Mouse (Mus musculus) neural tube, embryonic 14.5 days (tissue): Measurements from ENCODE around the gene Eps15l1. TPM values are rescaled to one million over a fixed set of nuclear protein-coding genes. Genes with fewer than 3 reads are reported as not detected.

ENCODE experiments used
- ATAC-seq: fragments of 200-750 bp; cut with Nextera tagmentation; 2 replicates; pipeline ENCODE4 v1.8.0; 2017; ENCODE audit warnings: low read depth, mild to moderate bottlenecking, moderate TSS enrichment, moderate library complexity
- H3K27ac ChIP-seq: fragments of 300-500 bp; sonication (generic); 2 replicates; pipeline ENCODE4 v1.5.1; 2014; ENCODE audit warnings: low read depth, mild to moderate bottlenecking, control low read depth, low read length, moderate library complexity, mixed read lengths
- H3K27me3 ChIP-seq: fragments of 300-500 bp; sonication (generic); 2 replicates; pipeline ENCODE4 v1.6.1; 2014; ENCODE audit warnings: low read length; ENCODE audit not compliant: control insufficient read depth, insufficient read depth
- H3K36me3 ChIP-seq: fragments of 300-500 bp; sonication (generic); 2 replicates; pipeline ENCODE4 v1.6.1; 2014; ENCODE audit warnings: low read length, mixed read lengths; ENCODE audit not compliant: control insufficient read depth, insufficient read depth
- H3K4me1 ChIP-seq: fragments of 300-500 bp; sonication (generic); 2 replicates; pipeline ENCODE4 v1.6.1; 2014; ENCODE audit warnings: low read length; ENCODE audit not compliant: control insufficient read depth, insufficient read depth
- H3K4me2 ChIP-seq: fragments of 300-500 bp; sonication (generic); 2 replicates; pipeline ENCODE4 v1.6.1; 2014; ENCODE audit warnings: mild to moderate bottlenecking, low read depth, low read length, control low read depth
- H3K4me3 ChIP-seq: fragments of 300-500 bp; sonication (generic); 2 replicates; pipeline ENCODE4 v1.5.1; 2014; ENCODE audit warnings: low read depth, low read length, control low read depth, mixed read lengths
- H3K9ac ChIP-seq: fragments of 300-500 bp; sonication (generic); replicated peaks from 2 replicates; pipeline ENCODE4 v1.6.1; 2014; ENCODE audit warnings: low read depth, mild to moderate bottlenecking, control low read depth, low read length, mixed read lengths
- H3K9me3 ChIP-seq: fragments of 300-500 bp; sonication (generic); 2 replicates; pipeline ENCODE4 v1.6.1; 2016; ENCODE audit warnings: low read length; ENCODE audit not compliant: control insufficient read depth
- WGBS: fragments of 180-500 bp; shearing (Covaris S2); extraction: QIAGEN DNeasy Blood & Tissue Kit; methylation state at CpG from one replicate; pipeline ENCODE4 v1.1.7; 2014; 5-methylcytosine and 5-hydroxymethylcytosine counted together
- polyA plus RNA-seq: library from polyadenylated mRNA; unstranded; fragments of >200 nt; fragmentation: Nextera tagmentation; extraction: Ambion mirVana; gene quantifications from 2 replicates; pipeline ENCODE4 v1.2.1, GENCODE M21; 2014

The Eps15l1 gene
- polyA plus RNA-seq, 1 experiment from 2014 or later, result 63.3 TPM

DNA sequence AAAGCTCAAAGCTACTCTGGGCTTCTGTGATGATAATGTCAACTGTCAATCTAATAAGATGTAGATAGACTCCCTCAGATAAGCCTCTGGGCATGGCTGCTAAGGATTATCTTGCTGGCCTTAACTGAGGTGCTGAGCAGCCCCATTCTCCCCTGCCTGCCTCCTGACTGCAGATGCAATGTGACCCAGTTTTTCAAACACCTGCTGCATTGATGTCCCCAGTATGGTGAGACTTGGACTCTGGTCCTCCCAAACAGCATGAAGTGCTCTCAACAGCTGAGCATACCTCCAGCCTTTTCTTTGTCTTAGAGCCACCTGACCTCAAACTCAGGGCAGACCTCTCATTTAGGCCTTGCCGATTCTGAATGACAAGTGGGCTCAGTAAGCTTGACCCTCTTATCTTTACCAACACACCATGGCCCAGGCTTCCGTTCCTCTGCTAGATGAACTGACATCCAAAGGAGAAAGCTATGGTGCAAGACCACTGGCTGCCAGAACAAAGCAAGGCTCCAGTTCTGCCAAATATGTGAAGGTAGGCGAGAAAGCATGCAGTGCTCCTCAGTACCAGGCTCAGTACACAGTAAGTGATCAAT is 108.2 kb downstream of the Eps15l1 start:
- H3K9ac ChIP-seq, result no peak overlapping the region
- no peaks in the 10 kb centered on the region for H3K9me3 ChIP-seq
- H3K4me2 ChIP-seq, result no peak overlapping the region
- H3K27me3 ChIP-seq, result no peaks in the 10 kb centered on the region
- H3K27ac ChIP-seq, result no peak overlapping the region
- H3K36me3 ChIP-seq, result no peaks in the 10 kb centered on the region
- 82% methylated on average over 3 of the region's 3 CpGs for WGBS
- no peaks in the 10 kb centered on the region for H3K4me1 ChIP-seq
- ATAC-seq, result no peak
- H3K4me3 ChIP-seq, result no peak overlapping the region

DNA sequence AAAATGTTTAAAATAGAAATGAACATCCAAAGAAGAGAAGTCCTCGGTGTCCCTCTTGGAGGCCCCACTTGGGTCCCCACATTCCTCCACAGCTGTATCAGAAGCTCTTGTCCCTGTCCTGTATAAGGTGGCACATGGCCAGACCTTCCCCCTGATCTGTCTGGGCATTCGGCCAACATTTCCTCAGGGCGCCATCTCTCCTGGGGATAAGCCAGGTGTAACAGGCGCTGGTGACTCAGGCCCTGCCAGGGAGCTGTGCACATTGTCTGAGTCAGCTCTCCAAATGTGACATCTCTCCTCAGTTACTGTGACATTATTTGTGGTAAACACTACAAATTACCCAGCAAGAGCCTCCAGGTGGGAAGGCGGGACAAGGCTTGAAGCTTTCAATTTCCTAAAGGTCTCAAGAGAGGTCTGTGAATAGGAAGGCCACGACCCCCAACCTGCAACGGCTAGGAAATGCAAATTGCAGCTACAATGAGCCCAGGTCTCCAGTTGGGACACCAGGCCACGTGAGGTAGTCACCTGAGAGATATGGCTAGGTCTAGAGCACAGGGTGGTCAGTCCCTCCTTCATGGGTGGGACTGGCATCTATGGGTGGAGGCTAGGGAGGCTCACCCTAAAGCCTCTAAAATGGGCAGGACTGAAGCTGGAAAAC is 110.3 kb downstream of the Eps15l1 start:
- no peaks in the 10 kb centered on the region for H3K4me1 ChIP-seq
- 43% methylated on average over 8 of the region's 8 CpGs for WGBS
- no peaks in the 10 kb centered on the region for H3K9me3 ChIP-seq
- no peaks in the 10 kb centered on the region for H3K27me3 ChIP-seq
- H3K9ac ChIP-seq, result no peak overlapping the region
- no peak overlapping the region for H3K27ac ChIP-seq
- H3K4me3 ChIP-seq, result no peak overlapping the region
- H3K36me3 ChIP-seq, result no peaks in the 10 kb centered on the region
- peak; percentile 64; the same call in 1 of the 2 replicates for ATAC-seq
- no peak overlapping the region for H3K4me2 ChIP-seq

DNA sequence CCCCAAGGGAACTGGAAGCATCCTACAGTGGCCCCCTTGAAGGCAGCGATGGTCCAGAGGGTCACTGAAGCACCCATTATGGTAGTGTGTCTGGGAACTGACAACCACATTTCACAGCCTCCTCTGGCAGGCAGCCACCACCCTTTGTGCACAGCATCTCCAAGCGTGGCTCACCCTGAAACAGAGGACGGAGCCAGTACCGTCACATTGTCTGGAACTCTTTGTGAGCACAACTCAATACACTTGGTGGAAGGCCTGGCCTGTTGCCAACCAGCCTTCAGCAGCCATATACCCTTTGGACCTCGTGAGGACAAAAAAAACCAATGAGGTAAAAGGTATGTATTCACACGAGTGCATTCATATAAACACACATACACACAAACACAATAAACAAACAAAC is 113.0 kb downstream of the Eps15l1 start:
- Histone ChIP-seq H3K36me3 (no peaks in the 10 kb centered on the region), H3K4me3 (no peak overlapping the region), H3K9ac (no peak overlapping the region), H3K9me3 (no peaks in the 10 kb centered on the region), H3K27ac (no peak overlapping the region), H3K27me3 (no peaks in the 10 kb centered on the region), H3K4me2 (no peak overlapping the region), H3K4me1 (no peaks in the 10 kb centered on the region)
- WGBS, result 43% methylated on average over 6 of the region's 6 CpGs
- ATAC-seq, result peak; percentile 35; the same call in 1 of the 2 replicates

DNA sequence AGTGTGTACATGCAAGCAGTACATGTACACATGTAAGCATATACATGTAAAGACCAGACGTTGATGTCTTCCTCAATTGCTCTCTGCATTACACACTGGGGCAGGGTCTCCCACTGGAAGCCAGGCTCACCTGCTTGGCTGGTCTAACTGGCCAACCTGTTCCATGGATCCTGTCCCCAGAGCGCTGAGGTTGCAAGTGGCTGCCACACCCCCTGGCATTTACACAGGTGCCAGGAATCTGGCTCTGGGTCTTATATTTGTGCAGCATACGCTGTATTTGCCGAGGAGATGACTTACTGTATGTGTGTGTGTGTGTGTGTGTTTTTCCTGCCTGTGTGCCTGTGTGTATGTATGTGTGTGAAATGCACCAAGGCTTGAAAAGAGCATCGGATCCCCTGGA is 114.3 kb downstream of the Eps15l1 start:
- H3K4me1 ChIP-seq, result no peaks in the 10 kb centered on the region
- H3K36me3 ChIP-seq, result no peaks in the 10 kb centered on the region
- no peaks in the 10 kb centered on the region for H3K27me3 ChIP-seq
- H3K9ac ChIP-seq, result no peak overlapping the region
- no peak overlapping the region for H3K4me2 ChIP-seq
- ATAC-seq, result no peak
- WGBS, result 92% methylated on average over 5 of the region's 5 CpGs
- no peak overlapping the region for H3K4me3 ChIP-seq
- H3K27ac ChIP-seq, result no peak overlapping the region
- H3K9me3 ChIP-seq, result no peaks in the 10 kb centered on the region

DNA sequence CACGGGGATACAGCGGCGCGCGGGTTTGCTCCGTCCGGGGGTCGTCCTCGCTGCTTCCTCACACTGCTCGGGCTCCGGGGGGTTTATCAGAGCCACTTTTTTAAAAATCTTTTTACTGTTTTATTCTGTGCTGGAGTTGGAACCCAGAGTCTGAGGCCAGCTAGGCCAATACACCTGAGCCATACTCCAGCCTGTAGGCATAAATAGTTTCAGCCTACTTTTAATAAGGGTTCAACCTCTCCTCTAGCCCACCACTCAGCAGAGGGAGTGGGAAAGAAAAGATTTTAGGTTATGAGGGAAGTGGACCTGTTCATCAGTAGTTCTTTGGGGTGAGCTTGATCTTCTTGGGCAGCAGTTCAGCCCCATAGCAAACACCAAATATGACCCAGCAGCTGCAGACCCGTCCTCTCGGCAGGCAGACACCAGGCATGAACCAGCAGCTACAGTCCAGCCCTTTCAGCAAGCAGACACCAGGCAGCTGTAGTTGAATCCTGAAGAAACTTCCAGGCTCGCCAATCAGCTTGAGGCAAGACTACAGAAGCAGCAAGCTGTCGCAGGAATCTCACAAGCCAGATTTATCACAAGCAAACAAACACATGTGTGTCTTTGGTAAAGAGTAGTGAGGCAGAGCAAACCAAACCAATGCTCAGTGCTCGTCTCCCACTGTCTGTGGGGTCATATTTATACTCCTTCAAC is 115.9 kb downstream of the Eps15l1 start, which contains the start of gene Gm10282:
Gm10282 (minus strand) TSS at position 51 of the 696 bp plus-strand sequence.
- H3K4me3 ChIP-seq, result no peak within 1 kb of the TSS
- H3K27me3 ChIP-seq, result no peaks in the 10 kb centered on the region
- H3K9ac ChIP-seq, result no peak within 1 kb of the TSS
- H3K4me1 ChIP-seq, result no peaks in the 10 kb centered on the region
- no peaks in the 10 kb centered on the region for H3K9me3 ChIP-seq
- no peaks in the 10 kb centered on the region for H3K36me3 ChIP-seq
- H3K27ac ChIP-seq, result no peak within 1 kb of the TSS
- ATAC-seq, result no peak
- H3K4me2 ChIP-seq, result no peak within 1 kb of the TSS
- WGBS, result 71% methylated on average over 16 of the region's 16 CpGs

DNA sequence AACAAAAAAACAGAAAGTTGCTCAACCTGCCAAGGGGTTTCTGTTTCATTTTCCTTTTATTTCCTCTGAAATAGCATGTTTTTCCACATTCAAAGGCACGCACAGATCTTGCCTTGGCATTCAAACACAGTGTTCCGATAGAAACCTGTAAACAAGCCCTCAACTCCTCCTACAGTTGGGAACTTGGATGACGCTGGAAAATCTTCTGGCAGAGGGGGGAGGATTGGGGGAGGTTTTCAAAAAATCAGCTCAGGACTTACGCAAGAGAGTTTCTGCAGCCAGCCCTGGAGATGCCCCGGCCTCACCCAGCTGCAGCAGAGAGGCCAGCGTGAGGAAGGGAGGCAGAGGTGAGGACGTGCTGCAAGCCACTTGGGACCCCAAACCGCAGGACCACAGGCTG is 117.6 kb downstream of the Eps15l1 start:
- 73% methylated on average over 8 of the region's 8 CpGs for WGBS
- Histone ChIP-seq H3K4me1 (no peaks in the 10 kb centered on the region), H3K27me3 (no peaks in the 10 kb centered on the region)

DNA sequence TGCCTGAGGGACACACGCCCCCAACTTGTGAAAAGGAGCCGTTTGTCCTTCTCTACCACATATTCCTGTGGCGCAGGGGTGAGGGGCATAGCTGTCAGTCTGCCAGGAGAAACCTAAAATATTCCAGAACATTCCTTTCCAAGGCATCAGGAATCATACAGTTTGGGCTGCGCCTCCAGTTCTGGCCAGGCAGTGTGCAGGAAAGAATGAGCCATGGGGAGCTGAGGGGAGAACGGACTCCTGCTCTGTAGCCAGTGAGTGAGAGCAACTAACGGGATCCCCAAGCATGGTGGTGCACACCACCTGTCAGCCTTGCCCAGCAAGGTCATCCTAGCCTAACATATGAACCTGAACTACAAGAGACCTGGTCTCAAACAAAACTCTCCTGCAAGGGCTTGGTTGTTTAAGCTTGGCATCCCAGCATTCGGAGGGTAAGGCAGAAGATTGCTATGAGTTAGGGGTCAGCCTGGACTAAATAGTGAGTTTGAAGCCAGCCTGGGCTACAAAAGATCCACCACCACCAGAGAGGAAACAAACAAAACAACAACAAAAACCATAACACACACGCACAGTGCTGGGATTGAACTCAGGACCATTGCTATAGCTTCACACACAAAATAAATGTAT is 118.2 kb downstream of the Eps15l1 start:
- Histone ChIP-seq H3K9me3 (no peaks in the 10 kb centered on the region), H3K27me3 (no peaks in the 10 kb centered on the region), H3K4me3 (no peak overlapping the region), H3K4me2 (no peak overlapping the region), H3K9ac (no peak overlapping the region), H3K27ac (no peak overlapping the region), H3K4me1 (no peaks in the 10 kb centered on the region), H3K36me3 (no peaks in the 10 kb centered on the region)
- no peak for ATAC-seq
- WGBS, result 70% methylated on average over 8 of the region's 8 CpGs

More for the DNA sequence above, 117.6 kb downstream of the Eps15l1 start:
- Histone ChIP-seq H3K9me3 (no peaks in the 10 kb centered on the region), H3K27ac (no peak overlapping the region), H3K4me3 (no peak overlapping the region), H3K9ac (no peak overlapping the region), H3K4me2 (no peak overlapping the region), H3K36me3 (no peaks in the 10 kb centered on the region)
- no peak for ATAC-seq

DNA sequence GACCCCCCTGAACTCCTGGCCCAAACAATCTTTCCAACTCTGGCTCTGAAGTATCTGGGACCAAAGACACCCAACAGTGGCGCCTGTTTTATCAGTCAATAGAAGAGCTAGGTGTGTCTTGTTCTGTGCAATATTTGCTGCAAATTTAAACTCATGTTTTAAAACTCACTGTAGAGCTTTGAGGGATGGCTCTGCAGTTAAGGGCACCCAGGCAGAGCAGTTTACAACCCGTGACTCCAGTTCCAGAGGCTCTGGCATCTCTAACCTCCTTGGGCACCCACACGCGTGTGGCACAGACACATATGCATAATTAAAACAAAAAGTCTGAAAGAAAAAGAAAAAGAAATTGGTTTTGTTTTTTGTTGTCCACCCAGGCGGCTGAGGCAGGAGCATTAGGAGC is 119.8 kb downstream of the Eps15l1 start:
- H3K4me1 ChIP-seq, result no peaks in the 10 kb centered on the region
- H3K27me3 ChIP-seq, result no peaks in the 10 kb centered on the region
- no peak for ATAC-seq
- no peaks in the 10 kb centered on the region for H3K36me3 ChIP-seq
- H3K27ac ChIP-seq, result no peak overlapping the region
- H3K9ac ChIP-seq, result no peak overlapping the region
- no peak overlapping the region for H3K4me3 ChIP-seq
- 77% methylated on average over 5 of the region's 5 CpGs for WGBS
- H3K9me3 ChIP-seq, result no peaks in the 10 kb centered on the region
- no peak overlapping the region for H3K4me2 ChIP-seq
